Mouse (Mus musculus) embryonic fibroblast, embryonic 13.5 days (primary cell): Measurements from ENCODE around the gene Defb9. TPM values are rescaled to one million over a fixed set of nuclear protein-coding genes. Genes with fewer than 3 reads are reported as not detected.
"Not testable (repeated sequence)": the region's sequence is repeated elsewhere in the genome, so short reads cannot be mapped to it uniquely, and the experiment has no call there.

ENCODE experiments used
- H3K27ac ChIP-seq: 2 replicates; pipeline ENCODE4 v1.5.1; 2012; ENCODE audit warnings: low read length, control low read depth, inconsistent platforms; ENCODE audit not compliant: insufficient read depth
- H3K4me1 ChIP-seq: 2 replicates; pipeline ENCODE4 v1.6.1; 2011; ENCODE audit warnings: low read length; ENCODE audit not compliant: control insufficient read depth, insufficient read depth
- H3K4me3 ChIP-seq: 2 replicates; pipeline ENCODE4 v1.5.1; 2011; ENCODE audit warnings: mild to moderate bottlenecking, control low read depth, low read length; ENCODE audit not compliant: insufficient read depth
- CTCF ChIP-seq: IDR thresholded peaks from 2 replicates; pipeline ENCODE4 v1.5.1; 2011; ENCODE audit warnings: mild to moderate bottlenecking, control low read depth, low read length, moderate library complexity, borderline replicate concordance; ENCODE audit not compliant: insufficient read depth
- POLR2A ChIP-seq: IDR thresholded peaks from 2 replicates; pipeline ENCODE4 v1.6.1; 2011; ENCODE audit warnings: low read depth, mild to moderate bottlenecking, control low read depth, low read length, moderate library complexity
- polyA plus RNA-seq: library from polyadenylated mRNA; stranded (reverse); fragments of >200 nt; gene quantifications from 2 replicates; pipeline ENCODE4 v1.2.4, GENCODE M21; 2011; ENCODE audit warnings: low read depth; ENCODE audit not compliant: missing spikeins, insufficient read length

Defb9 gene
- not detected in 2 replicates for polyA plus RNA-seq

DNA sequence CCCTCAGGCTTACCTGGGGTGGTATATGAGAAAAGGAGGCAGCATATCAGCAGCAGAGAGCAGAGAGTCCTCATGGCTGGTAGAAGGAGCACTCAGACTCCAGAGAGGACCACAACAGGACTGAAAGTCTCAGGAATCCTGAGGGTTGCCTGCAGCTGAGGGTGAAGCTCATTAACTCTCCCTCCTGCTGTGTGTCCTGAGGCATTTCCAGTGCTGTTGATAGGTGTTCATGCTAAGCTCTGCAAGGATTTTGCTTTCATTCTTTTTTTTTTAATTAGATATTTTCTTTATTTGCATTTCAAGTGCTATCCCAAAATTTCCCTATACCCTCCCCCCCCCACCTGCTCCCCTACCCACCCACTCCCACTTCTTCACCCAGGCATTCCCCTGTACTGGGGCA is at the start of gene Defb9:
Gene Defb9 (minus strand): TSS at position 101 of the 400 bp plus-strand sequence.
- not testable (repeated sequence) for H3K4me1 ChIP-seq, H3K4me3 ChIP-seq, H3K27ac ChIP-seq

GRCm38 (mm10) chr8:21932610-21933009 is 47.4 kb upstream of the Defb9 start, which contains the start of gene Defb15:
Defb15 (minus strand) TSS chr8:21932710.
- Histone ChIP-seq H3K27ac (no peak within 1 kb of the TSS), H3K4me3 (no peak within 1 kb of the TSS), H3K4me1 (no peaks in the 10 kb centered on the region)
- TF ChIP-seq CTCF: no peak
- TF ChIP-seq POLR2A: no peak

DNA sequence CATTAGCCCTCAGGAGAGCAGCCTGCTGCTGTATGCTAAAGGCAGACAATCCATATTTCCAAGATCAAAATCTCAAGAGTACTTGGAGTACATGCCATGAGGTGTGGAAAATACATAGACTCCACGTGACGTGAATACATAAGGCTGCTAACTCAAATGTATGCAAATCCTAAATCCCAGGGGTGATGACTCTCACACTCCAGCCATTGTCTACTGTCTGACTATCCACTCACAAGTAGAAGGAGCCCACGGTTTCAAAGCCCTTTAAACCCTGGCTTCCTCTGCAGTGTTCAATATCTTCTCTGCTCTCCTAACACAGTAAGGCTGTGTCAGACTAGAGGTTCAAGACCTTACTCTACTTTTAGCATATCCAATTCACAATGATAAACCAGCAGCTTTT is 45.5 kb upstream of the Defb9 start:
- H3K27ac ChIP-seq, H3K4me3 ChIP-seq, H3K4me1 ChIP-seq: not testable (repeated sequence)

- TF ChIP-seq CTCF (no peak), POLR2A (no peak)
- Histone ChIP-seq H3K4me3 (no peak overlapping the region), H3K27ac (no peak overlapping the region), H3K4me1 (no peaks in the 10 kb centered on the region)
Observed at GRCm38 (mm10) chr8:21915625-21916024, 30.4 kb upstream of the Defb9 start.

- Histone ChIP-seq H3K4me3 (no peak overlapping the region), H3K4me1 (no peaks in the 10 kb centered on the region), H3K27ac (no peak overlapping the region)
- no peak for TF ChIP-seq CTCF
Observed at GRCm38 (mm10) chr8:21912554-21912953, 27.3 kb upstream of the Defb9 start.

DNA sequence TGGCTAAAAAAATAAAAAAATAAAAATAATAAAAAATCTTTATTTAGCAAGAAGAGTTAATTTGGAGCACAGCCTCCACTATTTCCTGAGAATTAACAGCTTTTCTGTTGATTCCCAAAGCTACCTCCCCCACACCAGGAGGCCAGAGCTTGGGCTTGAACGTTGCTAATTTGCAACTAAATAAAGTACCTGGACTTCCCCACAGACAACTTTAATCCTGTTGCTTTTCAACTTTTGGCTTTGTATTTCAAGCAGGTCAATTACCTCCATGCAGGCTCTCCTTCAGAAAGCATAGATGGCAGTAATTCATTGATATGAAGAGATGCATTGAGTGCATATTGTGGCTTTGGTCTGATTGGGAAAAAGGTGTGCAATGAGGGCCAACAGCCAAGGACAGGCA is 26.7 kb upstream of the Defb9 start:
- Histone ChIP-seq H3K4me3 (no peak overlapping the region), H3K4me1 (no peaks in the 10 kb centered on the region), H3K27ac (no peak overlapping the region)
- TF ChIP-seq POLR2A: no peak
- no peak for TF ChIP-seq CTCF

DNA sequence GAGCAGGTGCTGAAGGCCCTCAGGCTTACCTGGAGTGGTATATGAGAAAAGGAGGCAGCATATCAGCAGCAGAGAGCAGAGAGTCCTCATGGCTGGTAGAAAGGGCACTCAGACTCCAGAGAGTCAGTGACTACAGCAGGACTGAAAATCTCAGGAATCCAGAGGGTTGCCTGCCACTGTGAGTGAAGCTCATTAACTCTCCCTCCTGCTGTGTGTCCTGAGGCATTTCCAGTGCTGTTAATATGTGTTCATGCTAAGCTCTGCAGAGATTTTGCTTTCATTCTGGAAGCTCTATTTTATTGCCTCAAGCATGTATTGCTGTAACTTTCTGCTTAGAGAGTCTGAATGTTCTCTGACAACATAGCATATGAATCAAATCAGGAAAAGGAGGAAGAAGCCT is 21.1 kb upstream of the Defb9 start, which contains the start of gene Defb11:
Gene Defb11 (minus strand): TSS at position 123 of the 400 bp plus-strand sequence.
- not testable (repeated sequence) for H3K27ac ChIP-seq, H3K4me1 ChIP-seq, H3K4me3 ChIP-seq

- H3K4me1 ChIP-seq, H3K4me3 ChIP-seq, H3K27ac ChIP-seq: not testable (repeated sequence)
Observed at GRCm38 (mm10) chr8:21858586-21858985, 26.6 kb downstream of the Defb9 start, which contains the start of gene Defb10. Defb10 (plus strand) TSS chr8:21858901.

Other genes starting within 250 kb of the Defb9 start
- gene Defa17, start 229.6 kb downstream of the Defb9 start, polyA plus RNA-seq: not detected in 2 replicates
- not detected in 2 replicates for gene Defa34, start 219.6 kb downstream of the Defb9 start, polyA plus RNA-seq
- gene AY761184, start 181.8 kb downstream of the Defb9 start, polyA plus RNA-seq: not detected in 2 replicates
- not detected in 2 replicates for gene Defa24, start 150.9 kb downstream of the Defb9 start, polyA plus RNA-seq
- gene Defb50, start 61.9 kb downstream of the Defb9 start, polyA plus RNA-seq: not detected in 2 replicates
- not detected in 2 replicates for gene Defb2, start 45.5 kb downstream of the Defb9 start, polyA plus RNA-seq
- gene Defb10, start 26.5 kb downstream of the Defb9 start, polyA plus RNA-seq: not detected in 2 replicates
- gene Defb11, start 21.0 kb upstream of the Defb9 start, polyA plus RNA-seq: not detected in 2 replicates
- gene Defb15, start 47.3 kb upstream of the Defb9 start, polyA plus RNA-seq: not detected in 2 replicates
- not detected in 2 replicates for gene Defb35, start 52.9 kb upstream of the Defb9 start, polyA plus RNA-seq
- not detected in 2 replicates for gene Defb13, start 61.3 kb upstream of the Defb9 start, polyA plus RNA-seq
- gene Fam90a1a, start 73.3 kb upstream of the Defb9 start, polyA plus RNA-seq: not detected in 2 replicates
- not detected in 2 replicates for gene Ccdc70, start 84.4 kb upstream of the Defb9 start, polyA plus RNA-seq
- not detected in 2 replicates for gene Atp7b, start 174.9 kb upstream of the Defb9 start, polyA plus RNA-seq
- gene Alg11, start 175.3 kb upstream of the Defb9 start, polyA plus RNA-seq: 33.8 and 34.8 TPM in 2 replicates
- gene Nek5, start 239.6 kb upstream of the Defb9 start, polyA plus RNA-seq: not detected in 2 replicates